Comparison of ENCODE assay signal across 22 mouse cellular contexts in genomic region chr16:57260152-57260551, GRCm38 (mm10). TPM values are rescaled to one million over a fixed set of nuclear protein-coding genes. Genes with fewer than 3 reads are reported as not detected.
"Had no signal": no experiment of that assay in that cellular context is flagged by ENCODE, and none has a peak within 500 bp of the region (broad histone marks: within the 10 kb centered on the region; RNA-seq: fewer than 3 reads in every experiment).

No protein-coding gene starts in this region.

- H3K4me3 ChIP-seq: intestine, embryonic 15.5 days; limb, embryonic 12.5 days; limb, embryonic 15.5 days; lung, embryonic 15.5 days; midbrain, embryonic 12.5 days; midbrain, embryonic 15.5 days; myocyte; neural tube, embryonic 13.5 days; stomach, embryonic 15.5 days had no signal

- H3K4me1 ChIP-seq: intestine, embryonic 15.5 days; limb, embryonic 12.5 days; limb, embryonic 15.5 days; lung, embryonic 15.5 days; midbrain, embryonic 12.5 days; midbrain, embryonic 15.5 days; neural tube, embryonic 13.5 days; stomach, embryonic 15.5 days had no signal

- H3K27ac ChIP-seq: intestine, embryonic 15.5 days; limb, embryonic 12.5 days; limb, embryonic 15.5 days; liver, embryonic 14.5 days; lung, embryonic 15.5 days; macrophage; midbrain, embryonic 12.5 days; midbrain, embryonic 15.5 days; neural tube, embryonic 13.5 days; stomach, embryonic 15.5 days had no signal

- DNase-seq: kidney, adult 18-20 months; kidney, adult 9 months; kidney, postnatal 14 days; kidney, postnatal 4 days; left cerebral cortex, postnatal 4 days; liver, postnatal 0 days; right cerebral cortex, postnatal 14 days; right cerebral cortex, postnatal 4 days; thymus, postnatal 25 days had no signal

- H3K9ac ChIP-seq: intestine, embryonic 15.5 days; limb, embryonic 12.5 days; limb, embryonic 15.5 days; liver, embryonic 14.5 days; liver, postnatal 0 days; lung, embryonic 15.5 days; midbrain, embryonic 12.5 days; midbrain, embryonic 15.5 days; neural tube, embryonic 13.5 days; stomach, embryonic 15.5 days had no signal

- ATAC-seq: intestine, embryonic 15.5 days; liver, postnatal 0 days; midbrain, embryonic 15.5 days had no signal

- H3K27me3 ChIP-seq: intestine, embryonic 15.5 days; limb, embryonic 12.5 days; limb, embryonic 15.5 days; lung, embryonic 15.5 days; midbrain, embryonic 12.5 days; midbrain, embryonic 15.5 days; neural tube, embryonic 13.5 days; stomach, embryonic 15.5 days had no signal

- H3K36me3 ChIP-seq: intestine, embryonic 15.5 days; limb, embryonic 12.5 days; limb, embryonic 15.5 days; lung, embryonic 15.5 days; midbrain, embryonic 12.5 days; midbrain, embryonic 15.5 days; neural tube, embryonic 13.5 days; stomach, embryonic 15.5 days had no signal

- H3K9me3 ChIP-seq: intestine, embryonic 15.5 days; limb, embryonic 15.5 days; lung, embryonic 15.5 days; midbrain, embryonic 12.5 days; midbrain, embryonic 15.5 days; neural tube, embryonic 13.5 days; stomach, embryonic 15.5 days had no signal

- H3K4me2 ChIP-seq: intestine, embryonic 15.5 days; limb, embryonic 12.5 days; limb, embryonic 15.5 days; liver, embryonic 11.5 days; lung, embryonic 15.5 days; midbrain, embryonic 12.5 days; midbrain, embryonic 15.5 days; neural tube, embryonic 13.5 days; stomach, embryonic 15.5 days had no signal

RNA-seq across cellular contexts. Expression of gene Tmem30c, which starts 32.5 kb away (rescaled TPM):
- polyA plus RNA-seq: intestine, embryonic 15.5 days; kidney, embryonic 16.5 days; limb, embryonic 15.5 days; liver, embryonic 11.5 days; liver, embryonic 14.5 days; liver, postnatal 0 days; lung, embryonic 15.5 days; macrophage; myocyte had no signal
